Mouse (Mus musculus) MN1 (cell line): ENCODE results near the gene Sf1.

Experiments used
- DNase-seq: peaks from one replicate; pipeline ENCODE4 v3.0.0-alpha.2; 2016; ENCODE audit warnings: low spot score

Gene Sf1

DNA sequence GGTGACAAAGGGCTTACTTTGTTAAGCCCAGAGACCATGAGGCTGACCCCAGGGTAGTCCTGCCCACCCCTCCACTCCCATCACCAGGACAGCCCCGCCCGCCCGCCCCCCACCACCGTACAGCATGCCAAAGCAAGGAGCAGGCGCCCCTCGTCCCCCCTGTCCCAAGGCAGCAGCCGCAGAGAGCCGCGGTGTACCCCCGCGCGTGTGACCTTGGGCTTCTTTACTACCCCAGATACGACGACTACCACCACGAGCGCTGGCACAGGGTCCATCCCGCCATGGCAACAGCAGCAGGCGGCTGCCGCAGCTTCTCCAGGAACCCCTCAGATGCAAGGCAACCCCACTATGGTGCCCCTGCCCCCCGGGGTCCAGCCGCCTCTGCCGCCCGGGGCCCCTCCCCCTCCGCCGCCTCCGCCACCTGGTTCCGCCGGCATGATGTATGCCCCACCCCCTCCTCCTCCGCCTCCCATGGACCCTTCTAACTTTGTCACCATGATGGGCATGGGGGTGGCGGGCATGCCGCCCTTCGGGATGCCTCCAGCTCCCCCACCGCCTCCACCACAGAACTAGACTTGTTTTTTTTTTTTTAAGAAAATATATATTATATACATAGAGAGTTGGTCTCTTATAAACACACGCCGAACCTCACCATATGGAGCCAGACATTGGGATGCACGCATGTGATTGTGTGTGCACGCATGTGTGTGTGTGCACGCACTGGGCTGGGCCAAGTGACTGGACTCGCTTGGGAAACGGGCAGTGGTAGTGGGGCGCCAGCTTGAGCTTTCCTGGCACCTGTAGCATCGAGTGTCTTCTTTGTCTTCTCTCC, 12.1 kb downstream of the Sf1 start:
- DNase-seq: no peak

DNA sequence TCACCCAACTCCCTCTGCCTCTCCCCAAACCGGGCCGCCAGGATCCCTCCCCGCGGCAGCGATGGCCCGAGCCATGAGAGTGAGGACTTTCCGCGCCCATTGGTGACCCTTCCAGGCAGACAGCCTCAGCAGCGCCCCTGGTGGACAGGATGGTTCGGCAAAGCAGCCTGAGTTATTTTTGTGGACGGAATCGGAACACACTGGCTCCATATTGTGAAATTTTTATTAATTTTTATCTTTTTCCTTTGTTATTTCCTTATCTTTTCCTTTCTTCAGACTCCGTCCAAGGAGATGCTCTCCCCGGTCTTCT, 12.7 kb downstream of the Sf1 start:
- DNase-seq: no peak

DNA sequence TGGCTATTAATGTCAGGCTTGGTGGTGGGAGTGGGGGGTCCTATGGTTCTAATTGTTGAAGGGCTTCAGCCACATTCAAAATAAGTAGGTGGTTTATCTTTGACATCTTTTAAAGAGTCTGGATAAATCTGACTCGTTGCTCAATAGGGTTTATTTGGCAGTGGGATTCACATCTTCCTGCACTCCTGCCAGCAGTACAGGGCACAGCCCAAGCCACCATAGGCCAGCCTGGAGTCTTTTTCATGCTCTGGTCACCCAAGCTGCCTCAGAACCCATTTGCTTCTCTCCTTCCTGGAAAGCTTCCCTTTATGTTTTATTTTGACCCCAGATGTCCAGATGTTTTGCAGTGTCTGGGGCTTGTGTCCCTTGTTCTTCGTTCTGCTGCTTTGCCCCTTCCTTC, 13.2 kb downstream of the Sf1 start:
- no peak for DNase-seq

DNA sequence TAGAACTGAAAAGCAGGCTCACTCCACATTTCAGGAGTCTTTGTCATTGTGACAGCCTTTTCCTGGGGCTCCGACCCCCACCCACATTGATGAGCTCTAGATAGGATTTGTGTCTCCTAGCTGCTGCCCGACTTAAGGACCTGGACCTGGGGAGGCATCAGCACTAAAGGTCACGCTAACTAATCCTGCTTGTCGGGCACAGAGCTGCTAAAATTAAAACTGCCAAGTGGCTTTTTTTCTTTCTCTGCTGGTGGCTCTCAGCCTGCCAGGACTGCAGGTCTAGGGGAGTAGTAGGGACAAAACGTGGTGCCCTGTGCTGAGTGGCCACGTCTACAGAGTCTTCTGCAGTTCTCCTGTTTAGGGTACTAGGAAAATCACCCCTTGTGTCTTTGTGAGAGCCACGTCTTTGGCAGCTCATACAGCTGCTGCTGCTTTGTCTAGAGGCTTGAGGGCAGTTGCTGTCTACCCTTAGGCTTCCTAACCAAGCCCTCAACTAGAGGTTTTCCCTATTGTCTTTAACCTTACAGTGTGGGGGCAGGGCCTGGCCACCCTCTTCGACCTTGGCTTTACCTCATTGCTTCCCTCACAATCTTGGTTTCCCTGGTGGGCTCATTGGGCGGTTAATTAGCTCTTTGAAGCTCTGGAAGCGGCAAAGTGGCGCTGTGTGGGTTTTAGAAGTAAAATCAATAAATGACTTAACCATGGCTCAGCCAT, 14.0 kb downstream of the Sf1 start:
- no peak for DNase-seq

DNA sequence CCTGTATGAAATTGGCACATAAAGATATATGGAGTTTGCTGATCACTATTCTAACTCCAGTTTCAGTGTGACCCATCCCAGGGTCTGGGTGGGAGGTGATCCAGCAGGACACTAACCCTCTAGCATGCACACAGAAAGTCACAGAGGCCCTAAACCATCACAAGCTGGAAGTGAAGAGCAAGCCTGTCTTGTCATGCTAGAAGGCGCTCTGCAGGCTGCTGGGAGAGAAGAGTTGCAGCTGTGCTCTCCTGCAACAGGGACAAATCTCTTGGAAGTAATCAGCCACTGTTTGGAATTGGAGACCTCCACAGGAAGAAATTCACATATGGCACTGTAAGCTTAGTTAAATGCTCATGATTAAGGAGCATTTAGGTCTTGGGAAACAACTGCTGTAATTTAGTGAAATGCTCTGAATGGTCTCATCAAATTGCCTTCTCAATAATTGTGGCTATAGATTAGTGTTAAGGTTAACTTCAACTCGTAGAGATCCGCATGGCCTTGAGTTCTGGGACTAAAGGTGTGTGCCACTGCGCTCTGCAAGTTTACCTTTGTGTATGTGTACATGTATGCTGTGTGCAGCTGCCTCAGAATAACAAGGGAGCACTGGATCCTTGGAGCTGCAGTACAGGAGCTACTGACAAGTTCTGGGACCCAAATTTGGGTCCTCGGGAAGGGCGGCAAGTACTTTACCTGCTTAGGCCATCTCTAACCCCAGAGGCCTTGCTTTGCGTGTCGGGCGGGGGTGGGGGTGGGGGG, 17.1 kb downstream of the Sf1 start:
- DNase-seq: no peak

DNA sequence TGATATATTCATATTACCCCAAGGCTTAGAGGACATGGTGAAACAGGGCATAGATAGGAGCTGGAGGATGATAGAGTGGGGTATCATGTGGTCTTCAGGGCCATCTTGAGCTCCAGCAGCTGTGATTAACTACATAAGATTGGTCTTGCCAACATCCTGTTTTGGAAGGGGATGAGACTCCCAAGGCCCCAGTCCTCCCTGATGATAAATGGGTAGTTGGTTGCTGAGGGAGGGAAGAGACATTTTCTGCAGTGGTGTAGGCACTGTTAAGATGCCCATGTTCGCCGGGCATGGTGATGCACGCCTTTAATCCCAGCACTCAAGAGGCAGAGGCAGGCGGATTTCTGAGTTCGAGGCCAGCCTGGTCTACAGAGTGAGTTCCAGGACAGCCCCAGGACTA, 17.7 kb downstream of the Sf1 start:
- DNase-seq: no peak

DNA sequence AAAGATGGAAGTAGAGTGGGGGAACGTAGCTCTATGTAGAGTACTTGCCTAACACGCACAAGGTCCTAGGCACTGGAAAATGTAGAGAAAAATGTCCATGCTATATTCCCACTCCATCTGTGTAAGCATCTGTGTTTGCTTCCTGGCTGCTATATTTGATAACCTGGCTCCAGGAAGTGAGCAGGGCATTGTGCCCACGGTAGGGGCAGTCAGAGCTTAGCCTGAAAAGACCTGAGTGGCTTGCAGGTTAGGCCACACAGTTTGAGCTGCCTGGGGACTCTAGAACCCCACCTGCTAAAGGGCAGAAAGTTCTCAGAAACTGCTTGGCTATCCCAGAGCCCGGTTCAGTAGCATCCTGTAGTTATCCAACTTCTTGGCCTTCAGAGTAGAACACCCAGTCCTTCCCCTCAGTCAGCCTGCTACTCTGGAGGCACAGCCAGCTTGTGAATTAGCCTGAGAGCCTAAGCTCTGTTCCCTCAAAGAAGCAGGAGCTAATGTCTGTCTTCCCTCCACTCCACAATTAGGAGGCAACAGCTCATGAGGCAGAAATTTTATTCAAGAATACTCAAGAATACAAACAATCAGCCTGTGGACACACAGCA, 18.9 kb downstream of the Sf1 start:
- no peak for DNase-seq

DNA sequence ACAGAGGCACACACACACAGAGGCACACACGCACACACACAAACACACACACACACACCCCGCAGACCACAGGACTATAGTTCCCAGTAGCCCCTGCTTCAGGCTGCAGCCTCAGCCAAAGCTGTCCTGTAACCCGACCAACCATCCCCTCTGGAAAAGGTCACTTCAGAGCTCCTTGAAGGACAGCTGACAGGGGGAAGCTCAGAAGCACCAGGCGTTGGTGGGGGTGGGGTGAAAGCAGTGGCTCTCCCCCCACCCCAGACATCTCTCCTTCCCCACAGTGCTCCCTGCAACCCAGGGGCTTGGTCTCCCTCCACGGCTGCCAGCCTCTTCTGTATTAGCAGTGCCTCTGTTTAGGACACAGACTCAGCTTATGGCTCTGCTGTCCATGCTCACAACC, 20.0 kb downstream of the Sf1 start:
- DNase-seq: no peak

DNA sequence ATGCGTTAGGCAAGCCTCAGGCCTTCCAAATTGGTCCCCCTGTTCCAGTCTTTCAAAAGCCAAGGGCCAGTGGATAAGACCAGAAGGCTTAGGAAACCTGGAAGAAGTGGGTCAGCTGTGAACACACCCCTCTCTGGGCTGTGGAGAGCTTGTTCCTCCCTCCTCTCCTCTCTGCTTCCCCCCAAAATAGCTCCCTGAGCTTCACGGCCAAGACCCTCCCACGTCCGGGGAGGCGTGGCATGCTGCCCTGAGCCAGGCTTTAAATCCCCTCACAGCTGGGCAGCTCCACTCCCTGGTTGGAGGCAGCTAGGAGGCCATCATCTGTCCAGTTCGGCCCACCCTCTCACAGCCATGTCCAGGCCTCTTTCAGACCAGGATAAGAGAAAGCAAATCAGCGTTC, 20.6 kb downstream of the Sf1 start, which contains the start of gene Pygm:
Gene Pygm, plus strand, starts transcription at position 272 of the 400 bp plus-strand sequence.
- no peak for DNase-seq

DNA sequence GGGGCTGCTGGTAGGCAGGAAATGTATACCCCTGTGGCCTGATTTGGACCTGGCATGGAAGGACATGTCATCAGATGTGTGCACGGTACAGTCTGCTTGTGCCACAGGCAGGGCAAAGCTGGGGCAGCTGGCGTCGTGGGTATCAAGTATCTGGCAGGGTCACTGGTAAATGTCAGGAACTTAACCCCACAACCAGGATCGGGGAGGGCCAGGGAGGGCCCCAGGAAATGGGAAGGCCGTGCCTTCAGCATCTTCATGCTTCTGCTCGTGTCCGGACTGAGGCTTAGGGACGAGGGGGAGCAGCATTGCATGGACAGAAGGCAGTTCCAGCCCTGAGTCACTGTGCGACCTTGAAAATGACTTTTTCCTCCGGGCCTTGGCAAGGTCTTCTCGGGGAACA, 21.5 kb downstream of the Sf1 start:
- no peak for DNase-seq

DNA sequence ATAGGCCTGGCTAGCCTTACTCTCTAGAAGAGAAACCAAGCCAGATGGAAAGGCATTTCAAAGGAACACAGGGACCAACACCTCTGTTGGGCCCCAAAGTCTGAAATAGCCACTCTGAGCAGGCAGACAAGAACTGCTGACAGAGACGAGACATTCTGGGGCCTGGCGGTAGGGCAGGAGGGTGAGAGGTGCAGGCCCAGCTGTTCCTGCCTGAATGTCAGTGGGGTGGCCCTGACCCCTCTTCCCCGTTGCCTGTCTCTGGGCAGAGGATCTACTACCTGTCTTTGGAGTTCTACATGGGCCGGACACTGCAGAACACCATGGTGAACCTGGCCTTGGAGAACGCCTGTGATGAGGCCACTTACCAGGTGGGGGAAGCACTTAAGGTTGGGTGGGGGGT, 21.9 kb downstream of the Sf1 start:
- DNase-seq: no peak

DNA sequence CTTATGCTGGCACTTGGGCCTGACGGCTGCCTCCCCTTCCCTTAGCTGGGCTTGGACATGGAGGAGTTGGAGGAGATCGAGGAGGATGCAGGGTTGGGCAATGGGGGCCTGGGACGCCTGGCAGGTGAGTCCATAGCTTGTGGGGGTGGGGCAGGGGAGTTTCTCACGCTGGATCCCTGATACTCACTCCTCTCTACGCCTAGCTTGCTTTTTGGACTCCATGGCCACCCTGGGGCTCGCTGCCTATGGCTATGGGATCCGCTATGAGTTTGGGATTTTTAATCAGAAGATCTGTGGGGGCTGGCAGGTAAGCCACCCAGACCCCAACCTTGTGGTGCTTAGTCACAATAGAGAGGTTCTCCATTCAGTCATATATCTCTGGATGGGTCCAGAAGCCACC, 22.3 kb downstream of the Sf1 start:
- DNase-seq: no peak

DNA sequence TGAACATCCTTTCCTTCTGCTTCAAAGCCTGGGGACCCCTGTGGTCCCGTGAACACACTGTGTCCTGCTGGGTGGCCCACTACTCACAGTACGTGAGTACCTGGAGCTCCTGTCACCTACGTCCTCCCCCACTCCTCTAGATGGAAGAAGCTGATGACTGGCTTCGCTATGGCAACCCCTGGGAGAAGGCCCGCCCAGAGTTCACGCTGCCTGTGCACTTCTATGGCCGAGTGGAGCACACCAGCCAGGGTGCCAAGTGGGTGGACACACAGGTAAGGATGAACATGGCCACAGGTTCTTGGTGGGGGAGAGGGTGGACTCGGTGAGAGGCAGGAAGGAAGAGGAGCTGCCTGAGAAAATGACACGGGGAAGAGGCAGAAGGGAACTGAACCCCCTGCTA, 22.7 kb downstream of the Sf1 start:
- no peak for DNase-seq

DNA sequence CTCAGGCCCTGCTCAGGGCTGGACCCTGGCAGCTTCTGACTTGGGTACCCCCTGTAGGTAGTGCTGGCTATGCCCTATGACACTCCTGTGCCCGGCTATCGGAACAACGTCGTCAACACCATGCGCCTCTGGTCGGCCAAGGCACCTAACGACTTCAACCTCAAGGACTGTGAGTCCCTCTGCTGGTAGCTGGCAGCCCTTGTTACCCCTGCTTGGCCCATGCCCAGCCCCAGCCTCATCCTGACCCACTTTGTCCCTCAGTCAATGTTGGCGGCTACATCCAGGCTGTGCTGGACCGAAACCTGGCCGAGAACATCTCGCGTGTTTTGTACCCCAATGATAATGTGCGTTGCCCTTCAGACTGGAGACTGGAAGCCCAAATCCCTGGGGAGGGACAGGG, 24.5 kb downstream of the Sf1 start:
- no peak for DNase-seq

DNA sequence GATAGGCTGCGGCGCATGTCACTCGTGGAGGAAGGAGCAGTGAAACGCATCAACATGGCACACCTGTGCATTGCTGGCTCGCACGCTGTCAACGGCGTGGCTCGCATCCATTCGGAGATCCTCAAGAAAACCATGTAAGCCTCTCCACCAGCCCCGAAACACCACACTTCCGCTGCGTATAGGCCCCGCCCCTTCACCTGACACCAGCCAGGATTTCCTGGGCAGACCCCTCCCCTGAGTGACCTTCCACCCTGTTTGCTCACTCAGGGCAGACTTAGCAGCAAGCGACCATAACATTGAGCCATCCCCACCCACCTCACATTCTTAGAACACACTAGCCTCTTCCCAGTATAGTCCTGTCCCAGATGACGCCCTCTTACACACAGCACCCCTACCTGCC, 26.3 kb downstream of the Sf1 start:
- DNase-seq: no peak

DNA sequence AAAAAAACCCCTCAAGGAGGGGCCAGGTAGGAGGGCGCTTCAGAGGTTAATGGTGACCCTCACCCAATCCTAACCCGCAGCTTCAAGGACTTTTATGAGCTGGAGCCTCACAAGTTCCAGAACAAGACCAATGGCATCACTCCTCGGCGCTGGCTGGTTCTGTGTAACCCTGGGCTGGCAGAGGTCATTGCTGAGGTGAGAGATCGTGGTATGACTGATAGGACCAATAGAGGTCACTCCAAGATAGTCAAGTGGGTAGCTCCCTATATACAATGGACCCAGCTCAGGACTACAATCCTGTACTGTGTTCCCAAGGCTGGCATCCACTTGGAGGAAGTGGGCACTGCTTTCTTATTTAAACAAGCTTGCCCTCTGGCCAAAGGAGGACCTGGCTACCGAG, 26.8 kb downstream of the Sf1 start:
- no peak for DNase-seq

DNA sequence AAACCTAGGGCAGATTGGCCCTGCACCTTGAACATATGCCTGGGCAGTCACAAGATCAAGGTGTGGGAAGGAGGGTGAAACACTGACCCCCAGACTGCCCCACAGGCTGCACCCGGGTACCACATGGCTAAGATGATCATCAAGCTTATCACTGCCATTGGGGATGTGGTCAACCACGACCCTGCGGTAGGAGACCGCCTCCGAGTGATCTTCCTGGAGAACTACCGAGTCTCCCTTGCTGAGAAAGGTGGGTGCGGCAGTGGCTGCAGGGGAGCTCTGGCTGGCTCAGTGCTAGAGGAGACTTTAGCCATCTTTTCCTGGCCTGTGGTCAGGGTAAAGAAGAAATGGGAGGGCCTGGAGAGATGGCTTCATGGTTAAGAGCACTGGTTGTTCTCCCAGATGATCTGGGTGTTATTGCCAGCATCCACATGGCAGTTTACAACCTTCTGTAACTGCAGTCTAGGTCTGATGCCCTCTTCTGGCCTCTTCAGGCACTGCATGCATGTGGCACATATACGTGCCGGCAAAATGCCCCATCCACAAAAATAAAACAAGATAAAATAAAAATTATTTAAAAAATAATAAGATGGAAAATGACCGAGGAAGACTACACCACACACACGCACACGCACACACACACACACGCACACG, 29.4 kb downstream of the Sf1 start:
- DNase-seq: no peak

DNA sequence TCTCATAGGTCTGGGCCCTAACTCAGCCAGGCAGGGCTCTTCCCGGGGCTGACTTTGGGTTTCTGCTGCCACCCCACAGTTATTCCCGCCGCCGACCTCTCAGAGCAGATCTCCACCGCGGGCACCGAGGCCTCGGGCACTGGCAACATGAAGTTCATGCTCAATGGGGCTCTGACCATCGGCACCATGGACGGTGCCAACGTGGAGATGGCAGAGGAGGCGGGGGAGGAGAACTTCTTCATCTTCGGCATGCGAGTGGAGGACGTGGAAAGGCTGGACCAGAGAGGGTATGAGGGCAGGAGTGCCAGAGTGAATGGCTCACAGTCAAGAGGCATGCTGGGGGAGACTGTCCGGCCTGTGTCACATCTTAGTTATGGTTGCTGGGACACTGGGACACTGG, 30.1 kb downstream of the Sf1 start:
- no peak for DNase-seq

DNA sequence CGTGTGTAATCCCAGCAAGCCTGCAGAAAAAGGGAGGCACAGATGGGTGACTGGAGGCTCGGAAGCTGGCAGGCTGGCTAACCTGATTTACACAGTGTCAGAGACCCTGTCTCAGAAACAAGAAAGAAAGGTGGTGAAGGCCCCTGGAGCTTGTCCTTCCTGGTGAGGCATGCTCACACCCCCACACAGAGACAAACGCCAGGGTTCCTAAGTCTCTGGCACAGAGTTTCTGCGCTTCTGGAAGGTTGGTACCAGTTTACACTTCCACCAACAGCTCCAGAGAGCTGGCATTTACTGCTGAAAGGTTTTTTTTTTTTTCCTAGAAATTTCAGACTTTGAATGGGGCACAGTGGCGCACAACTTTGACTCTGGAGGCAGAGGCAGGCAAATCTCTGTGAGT, 32.7 kb downstream of the Sf1 start:
- no peak for DNase-seq

DNA sequence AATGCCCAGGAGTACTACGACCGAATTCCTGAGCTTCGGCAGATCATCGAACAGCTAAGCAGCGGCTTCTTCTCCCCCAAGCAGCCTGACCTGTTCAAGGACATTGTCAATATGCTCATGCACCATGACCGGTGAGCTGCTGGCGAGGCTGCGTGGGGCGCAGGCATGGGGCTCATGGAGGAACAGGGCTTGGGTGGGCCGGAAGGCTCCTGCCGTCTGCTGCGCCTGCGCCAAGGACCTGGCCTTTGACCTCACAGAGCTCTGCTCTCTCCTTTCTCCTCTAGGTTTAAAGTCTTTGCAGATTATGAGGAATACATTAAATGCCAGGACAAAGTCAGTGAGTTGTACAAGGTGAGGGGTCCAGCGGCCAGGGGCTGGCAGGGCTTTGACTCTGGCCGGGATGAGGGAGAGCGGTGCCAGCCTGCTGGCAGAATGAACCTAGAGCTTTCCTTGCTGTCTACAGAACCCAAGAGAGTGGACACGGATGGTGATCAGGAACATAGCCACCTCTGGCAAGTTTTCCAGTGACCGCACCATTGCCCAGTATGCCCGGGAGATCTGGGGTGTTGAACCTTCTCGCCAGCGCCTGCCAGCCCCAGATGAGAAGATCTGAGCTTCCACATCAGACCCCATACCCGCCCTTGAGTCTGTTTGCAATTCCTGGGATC, 34.2 kb downstream of the Sf1 start:
- DNase-seq: no peak

DNA sequence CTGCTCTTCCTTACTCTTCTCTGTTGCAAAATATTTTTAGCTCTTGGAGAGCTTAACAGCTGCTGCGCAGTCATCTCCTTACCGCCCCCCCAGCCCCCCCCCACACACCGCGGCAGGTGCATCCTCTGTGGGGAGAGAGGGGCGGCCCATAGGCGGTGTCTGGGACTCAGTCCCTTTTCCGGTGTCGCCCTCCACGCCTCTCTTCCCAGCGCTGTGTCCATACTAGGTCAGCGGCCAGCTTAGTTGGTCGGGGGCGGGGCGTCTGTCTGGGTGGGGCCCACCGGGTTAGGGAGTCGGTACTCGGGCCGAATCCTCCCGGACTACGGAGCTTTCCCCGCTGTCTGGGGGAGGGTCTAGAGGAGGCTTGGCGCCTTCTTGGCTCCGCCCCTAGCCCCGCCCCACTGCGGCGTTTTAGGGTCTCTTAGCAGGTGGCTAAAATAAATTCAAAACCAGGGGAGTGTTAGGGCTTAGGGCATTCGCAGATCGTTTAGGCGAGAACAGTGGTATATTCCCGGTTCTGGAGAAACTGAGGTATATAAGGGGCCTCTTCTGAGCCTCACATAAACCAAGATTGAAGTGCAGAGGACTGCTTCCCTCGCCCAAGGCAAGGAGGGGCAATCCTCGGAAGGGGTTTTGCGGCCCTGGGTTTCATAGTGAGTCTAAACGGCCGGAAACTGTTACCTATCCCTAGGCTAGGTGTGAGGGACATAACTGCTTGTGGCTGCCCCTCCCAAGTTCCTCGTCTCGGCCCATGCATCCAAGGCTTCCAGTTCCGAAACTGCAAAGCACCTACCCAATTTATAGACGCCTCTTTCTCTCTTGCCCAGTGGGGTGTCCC, 35.2 kb downstream of the Sf1 start:
- no peak for DNase-seq
